Mouse (Mus musculus): Measurements from ENCODE around the gene Slfn3. TPM values are rescaled to one million over a fixed set of nuclear protein-coding genes. Genes with fewer than 3 reads are reported as not detected.
A peak's percentile ranks its signal among the peaks of the same experiment; 100 is the strongest.
"Not testable (repeated sequence)": the region's sequence is repeated elsewhere in the genome, so short reads cannot be mapped to it uniquely, and the experiment has no call there.

Slfn3 gene
- under 1 TPM; 0.32 to 0.41 TPM for total RNA-seq (2021)
- long read RNA-seq, experiment 1, partial matches to known transcripts, result 0 of 1 reads
- long read RNA-seq, experiment 1, other reads (novel, unspliced or antisense), result 0 of 1 reads
- long read RNA-seq, experiment 2, partial matches to known transcripts, result 0 of 1 reads
- long read RNA-seq, experiment 2, other reads (novel, unspliced or antisense), result 0 of 1 reads

DNA sequence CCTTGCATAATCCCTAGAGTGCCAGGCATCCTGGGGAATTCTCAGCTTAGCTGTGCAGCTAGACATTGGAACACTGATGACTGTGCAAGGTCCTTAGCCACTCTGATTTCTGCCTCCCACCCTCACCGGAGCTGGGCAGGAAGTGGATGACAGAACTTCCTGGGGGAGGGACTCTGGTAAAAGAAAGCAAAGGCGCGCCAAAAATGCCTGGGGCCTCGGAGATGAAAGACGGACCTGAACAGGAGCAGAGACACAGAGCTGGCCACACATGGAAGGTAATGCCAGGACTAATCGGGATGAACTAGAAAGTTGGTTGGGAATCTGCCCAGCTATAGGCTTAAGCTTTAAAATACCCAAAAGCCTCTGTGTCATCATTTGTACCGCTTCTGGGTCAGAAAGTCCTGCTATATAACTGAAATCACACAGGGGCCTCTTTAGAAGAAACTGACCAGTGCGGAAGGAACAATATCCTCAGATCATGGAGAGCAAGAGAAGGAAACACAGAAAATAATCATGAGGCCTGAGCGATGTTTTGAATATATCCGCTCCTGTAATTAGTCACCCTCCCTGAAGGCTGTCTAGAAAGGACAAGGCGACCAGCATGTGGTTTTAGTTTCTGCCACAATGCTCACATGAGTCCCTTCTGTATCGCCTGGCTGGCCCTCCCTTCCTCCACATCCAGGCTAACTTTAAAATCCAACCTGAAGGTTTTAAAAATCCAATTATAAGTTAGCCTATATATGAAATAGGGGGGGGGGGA, at the start of gene Slfn3:
Slfn3 (plus strand) TSS at position 197 of the 760 bp plus-strand sequence.
- TF ChIP-seq CTCF (conservative IDR thresholded peaks at IDR 0.05), result no peak
- Histone ChIP-seq H3K27ac (no peak within 1 kb of the TSS), H3K4me3 (peak within 1 kb of the TSS; percentile 22; the same call in 1 of the 2 replicates)
- no peak for DNase-seq (ENCODE audit: low spot score in 2 of 2)

DNA sequence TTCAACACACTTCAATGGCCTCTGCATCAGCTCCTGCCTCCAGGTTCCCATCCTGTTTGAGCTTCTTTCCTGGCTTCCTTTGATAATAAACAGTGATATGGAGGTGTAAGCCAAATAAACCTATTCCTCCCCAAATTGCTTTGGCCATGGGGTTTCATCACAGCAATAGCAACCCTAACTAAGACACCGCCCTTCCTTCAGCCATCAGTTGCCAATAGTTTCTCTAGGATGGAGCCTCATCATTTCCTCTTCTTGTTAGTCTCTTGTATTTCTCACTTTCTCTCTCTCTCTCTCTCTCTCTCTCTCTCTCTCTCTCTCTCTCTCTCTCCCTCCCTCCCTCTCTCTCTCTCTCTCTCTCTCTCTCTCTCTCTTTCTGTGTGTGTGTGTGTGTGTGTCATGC, 42.2 kb upstream of the Slfn3 start:
- not testable (repeated sequence) for DNase-seq (ENCODE audit: low spot score in 2 of 2); H3K4me3 ChIP-seq; H3K27ac ChIP-seq

DNA sequence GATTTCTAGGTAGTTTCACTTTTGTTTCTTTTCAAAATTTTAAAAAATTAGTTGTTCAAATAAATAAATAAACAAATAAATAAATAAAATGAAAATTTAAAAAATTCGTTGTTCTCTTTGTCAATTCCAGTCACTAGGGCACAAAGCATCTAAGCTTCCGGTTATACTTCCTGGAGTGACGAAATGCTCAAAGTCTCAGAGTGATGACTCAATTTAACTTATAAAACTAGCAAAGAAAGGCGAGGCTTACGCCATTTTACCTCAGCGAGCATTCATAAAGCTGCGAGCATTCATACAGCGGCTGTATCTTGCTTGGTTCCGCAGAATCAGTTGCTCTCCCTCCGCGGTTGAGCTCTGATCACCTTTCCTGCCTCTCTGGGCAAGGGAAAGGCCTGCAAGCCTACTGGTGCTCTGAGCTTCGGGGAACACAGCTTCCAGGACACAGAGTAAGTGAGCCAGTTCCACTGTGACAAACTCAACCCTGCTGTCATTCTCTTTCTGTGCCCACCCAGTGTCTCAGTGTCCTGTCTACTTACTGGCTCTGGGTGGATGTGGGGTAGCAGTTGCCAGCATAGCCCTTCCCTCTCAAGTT, 16.1 kb upstream of the Slfn3 start, which contains the start of gene Slfn4:
Slfn4 (plus strand) TSS at position 239 of the 592 bp plus-strand sequence.
- Histone ChIP-seq H3K27ac (no peak within 1 kb of the TSS), H3K4me3 (no peak within 1 kb of the TSS)
- TF ChIP-seq CTCF (conservative IDR thresholded peaks at IDR 0.05), result no peak
- no peak for DNase-seq (ENCODE audit: low spot score in 2 of 2)

DNA sequence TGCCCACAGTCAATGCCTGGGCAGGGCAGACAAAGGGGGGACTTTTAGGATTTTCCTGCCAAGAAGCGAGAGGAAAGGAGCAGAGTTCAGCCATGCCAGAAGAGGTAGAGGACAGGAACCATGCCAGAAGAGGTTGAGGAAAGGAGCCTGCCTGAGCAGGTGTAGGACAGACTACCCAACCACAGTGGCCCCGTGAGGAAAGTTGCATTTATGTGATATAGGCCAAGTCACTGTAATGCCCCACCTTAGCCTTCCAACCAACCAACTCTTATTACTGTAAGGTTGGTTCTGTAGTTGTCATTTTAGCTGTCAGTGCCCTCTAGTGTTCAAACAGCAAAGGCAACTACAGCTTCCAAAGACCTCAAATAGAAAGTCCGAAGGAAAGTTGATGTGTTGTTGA, 871 bp downstream of the Slfn3 start:
- H3K4me3 ChIP-seq, result no peak overlapping the region
- peak; percentile 86 for TF ChIP-seq CTCF (conservative IDR thresholded peaks at IDR 0.05)
- DNase-seq (ENCODE audit: low spot score in 2 of 2), result no peak
- no peak overlapping the region for H3K27ac ChIP-seq

DNA sequence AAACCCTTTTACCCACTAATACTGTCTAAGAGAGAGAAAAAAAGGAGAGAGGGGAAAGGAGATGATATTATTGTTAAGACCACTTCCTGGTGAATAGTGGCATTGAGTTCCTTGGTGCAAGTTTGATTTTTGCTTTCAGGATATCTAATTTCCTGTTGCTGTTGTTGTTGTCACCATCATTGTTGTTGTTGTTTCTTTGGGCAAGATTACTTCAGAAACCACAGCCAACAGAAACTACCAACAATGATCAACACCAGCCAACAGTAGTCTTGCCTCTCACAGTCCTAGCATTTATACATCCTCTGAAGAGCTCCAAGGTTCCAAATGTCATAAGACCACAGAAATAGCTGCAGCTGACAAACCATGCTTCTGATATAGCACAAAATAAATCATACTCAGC, 13.9 kb downstream of the Slfn3 start:
- no peak overlapping the region for H3K27ac ChIP-seq
- no peak for TF ChIP-seq CTCF (conservative IDR thresholded peaks at IDR 0.05)
- no peak for DNase-seq (ENCODE audit: low spot score in 2 of 2)
- no peak overlapping the region for H3K4me3 ChIP-seq

DNA sequence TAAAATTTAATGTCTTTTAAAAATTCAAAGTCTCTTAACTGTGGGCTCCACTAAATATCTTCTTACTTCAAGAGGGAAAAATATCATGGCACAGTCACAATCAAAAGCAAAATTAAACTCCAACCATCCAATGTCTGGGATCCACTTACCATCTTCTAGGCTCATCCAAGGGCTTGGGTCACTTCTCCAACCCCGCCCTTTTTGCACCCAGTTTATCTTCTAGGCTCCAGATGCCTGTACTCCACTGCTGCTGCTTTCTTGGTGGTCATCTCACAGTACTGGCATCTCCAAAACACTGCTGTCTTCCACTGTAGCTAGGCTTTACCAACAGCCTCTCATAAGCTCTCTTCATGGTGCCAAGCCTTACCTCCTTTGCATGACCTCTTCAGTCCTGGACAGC, 25.0 kb downstream of the Slfn3 start:
- TF ChIP-seq CTCF (conservative IDR thresholded peaks at IDR 0.05), result no peak
- no peak overlapping the region for H3K27ac ChIP-seq
- no peak for DNase-seq (ENCODE audit: low spot score in 2 of 2)
- no peak overlapping the region for H3K4me3 ChIP-seq

DNA sequence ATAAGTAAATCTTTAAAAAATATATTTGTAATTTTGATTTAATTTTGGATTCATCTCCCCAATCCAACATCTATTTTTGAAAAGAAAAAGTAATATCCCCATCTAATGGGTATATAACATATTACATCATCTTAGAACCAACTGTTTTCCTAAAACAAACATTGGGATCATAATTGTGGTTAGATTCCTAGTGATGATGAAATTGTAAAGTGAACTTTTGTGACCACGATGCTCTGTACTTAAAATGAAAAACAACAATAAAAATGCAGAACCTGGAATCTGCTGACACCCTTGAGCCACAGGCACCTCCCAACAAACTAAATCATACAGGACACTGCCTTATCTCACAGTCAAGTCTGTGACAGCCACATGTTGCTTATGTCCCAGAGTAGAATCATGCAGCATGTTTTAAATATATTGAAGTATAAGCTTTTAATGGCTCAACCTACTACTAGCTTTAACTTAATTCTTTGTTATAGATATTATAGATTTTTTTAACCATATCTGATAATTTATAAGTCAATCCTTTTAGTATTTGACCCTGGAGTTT, 30.3 kb downstream of the Slfn3 start:
- no peak for TF ChIP-seq CTCF (conservative IDR thresholded peaks at IDR 0.05)
- Histone ChIP-seq H3K27ac (no peak overlapping the region), H3K4me3 (no peak overlapping the region)
- no peak for DNase-seq (ENCODE audit: low spot score in 2 of 2)

DNA sequence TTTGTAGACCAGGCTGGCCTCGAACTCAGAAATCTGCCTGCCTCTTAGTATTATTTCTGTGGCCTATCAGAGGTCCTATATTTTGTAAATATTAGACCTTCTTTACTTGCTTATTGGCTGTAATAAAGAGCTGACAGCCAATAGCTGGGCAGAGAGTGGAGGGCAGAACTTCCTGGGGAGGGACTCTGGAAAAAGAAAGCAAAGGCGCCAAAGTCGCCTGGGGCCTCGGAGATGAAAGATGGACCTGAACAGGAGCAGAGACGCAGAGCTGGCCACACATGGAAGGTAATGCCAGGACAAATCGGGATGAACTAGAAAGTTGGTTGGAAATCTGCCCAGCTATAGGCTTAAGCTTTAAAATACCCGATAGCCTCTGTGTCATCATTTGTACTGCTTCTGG, 32.2 kb downstream of the Slfn3 start:
- Histone ChIP-seq H3K27ac (no peak overlapping the region), H3K4me3 (no peak overlapping the region)
- TF ChIP-seq CTCF (conservative IDR thresholded peaks at IDR 0.05), result no peak
- no peak for DNase-seq (ENCODE audit: low spot score in 2 of 2)

DNA sequence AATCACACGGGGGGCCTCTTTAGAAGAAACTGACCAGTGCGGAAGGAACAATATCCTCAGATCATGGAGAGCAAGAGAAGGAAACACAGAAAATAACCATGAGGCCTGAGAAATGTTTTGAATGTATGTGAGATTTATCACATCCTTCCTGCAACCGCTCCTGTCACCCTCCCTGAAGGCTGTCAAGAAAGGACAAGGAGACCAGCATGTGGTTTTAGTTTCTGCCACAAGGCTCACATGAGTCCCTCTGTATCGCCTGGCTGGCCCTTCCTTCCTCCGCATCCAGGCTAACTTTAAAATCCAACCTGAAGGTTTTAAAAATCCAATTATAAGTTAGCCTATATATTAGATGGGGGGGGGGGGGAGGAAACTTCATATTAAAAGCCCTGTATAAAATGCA, 32.7 kb downstream of the Slfn3 start:
- not testable (repeated sequence) for DNase-seq (ENCODE audit: low spot score in 2 of 2); H3K4me3 ChIP-seq; H3K27ac ChIP-seq

DNA sequence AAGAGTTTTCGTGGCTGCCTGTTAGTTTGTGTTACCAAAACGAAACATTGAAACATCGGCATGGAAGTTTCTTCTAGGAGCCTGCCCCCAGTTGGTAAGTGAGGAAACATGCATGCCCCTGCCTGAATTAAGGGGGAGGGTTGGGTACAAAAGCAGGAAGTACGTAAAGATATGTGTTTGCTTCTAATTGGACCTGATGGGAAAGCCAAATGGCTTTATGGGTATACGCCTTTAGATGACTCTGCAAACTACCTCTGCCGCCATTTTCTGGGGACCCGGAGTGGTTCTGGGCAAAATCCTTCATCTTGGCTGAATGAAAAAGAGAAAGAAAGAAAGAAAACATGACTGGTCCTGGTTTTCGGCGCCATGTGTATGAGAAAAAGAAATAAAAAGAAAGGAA, 33.1 kb downstream of the Slfn3 start:
- no peak overlapping the region for H3K4me3 ChIP-seq
- DNase-seq (ENCODE audit: low spot score in 2 of 2), result no peak
- no peak for TF ChIP-seq CTCF (conservative IDR thresholded peaks at IDR 0.05)
- no peak overlapping the region for H3K27ac ChIP-seq

DNA sequence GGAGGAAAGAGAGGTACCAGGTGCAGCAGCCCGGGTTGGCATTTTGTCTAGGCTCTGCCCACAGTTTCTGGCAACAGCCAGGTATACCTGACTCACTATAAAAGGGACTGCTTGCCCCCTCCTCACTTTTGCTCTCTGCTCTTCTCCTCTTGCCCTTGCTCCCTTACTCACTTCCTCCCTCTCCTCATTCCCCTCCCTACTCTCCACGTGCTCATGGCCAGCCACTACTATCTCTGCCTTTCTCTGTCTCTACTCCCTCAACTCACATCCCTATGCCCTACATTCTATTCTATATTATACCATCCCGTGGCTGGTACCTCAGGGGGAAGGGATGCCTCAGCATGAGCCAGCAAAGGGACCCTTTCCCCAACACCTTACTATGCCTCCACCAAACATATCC, 33.6 kb downstream of the Slfn3 start:
- DNase-seq (ENCODE audit: low spot score in 2 of 2), result no peak
- H3K4me3 ChIP-seq, result no peak overlapping the region
- no peak for TF ChIP-seq CTCF (conservative IDR thresholded peaks at IDR 0.05)

DNA sequence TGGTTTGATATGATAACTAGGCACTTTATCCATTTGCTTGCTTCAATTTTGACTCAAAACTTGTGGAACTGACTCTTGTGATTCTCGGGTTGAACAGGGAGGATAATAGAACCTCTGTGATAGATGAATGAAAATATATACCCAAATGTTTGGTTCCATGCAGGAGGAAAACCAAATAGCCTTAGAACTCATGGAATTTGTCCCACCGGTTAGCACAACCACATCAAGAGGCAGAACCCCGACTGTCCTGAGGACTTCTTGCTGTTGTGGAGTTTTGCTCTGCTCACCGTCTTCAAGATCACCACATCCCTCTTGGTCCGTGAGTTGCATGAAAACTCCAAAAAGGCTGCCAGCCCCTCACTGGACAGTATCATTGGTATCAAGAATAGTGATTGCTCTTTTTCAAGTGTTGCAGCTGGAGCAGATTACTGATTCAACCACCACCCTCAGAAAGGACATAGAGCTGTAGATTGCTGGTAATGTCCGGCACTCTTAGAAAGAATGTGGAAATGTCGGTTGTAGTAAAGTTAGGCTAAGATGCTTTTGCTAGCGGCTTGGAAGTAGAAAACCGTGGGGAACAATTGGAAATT, 34.3 kb downstream of the Slfn3 start:
- no peak overlapping the region for H3K27ac ChIP-seq
- TF ChIP-seq CTCF (conservative IDR thresholded peaks at IDR 0.05), result no peak
- H3K4me3 ChIP-seq, result no peak overlapping the region
- no peak for DNase-seq (ENCODE audit: low spot score in 2 of 2)

More for the DNA sequence above, 33.6 kb downstream of the Slfn3 start:
- no peak overlapping the region for H3K27ac ChIP-seq

Measured in layer of hippocampus, adult 2 months (tissue).